Mouse (Mus musculus): Measurements from ENCODE around the gene Fam227a. TPM values are rescaled to one million over a fixed set of nuclear protein-coding genes. Genes with fewer than 3 reads are reported as not detected.

Fam227a gene
- polyA plus RNA-seq, 1 experiment from 2014 or later, result 3.3 TPM

GRCm38 (mm10) chr15:79687646-79688267, 29.0 kb upstream of the Fam227a start, which contains the start of gene Josd1:
TSS of gene Josd1 (minus strand) at chr15:79687919.
- Histone ChIP-seq H3K9me3 (replicated peaks; ENCODE audit: control insufficient read depth, low read length) (no peaks in the 10 kb centered on the region), H3K4me1 (ENCODE audit: control insufficient read depth, insufficient read depth, low read length) (peaks cover 8% of the 10 kb centered on the region), H3K9ac (replicated peaks; ENCODE audit: low read length) (peak within 1 kb of the TSS; percentile 92), H3K27me3 (ENCODE audit: control insufficient read depth, insufficient read depth, low read length) (no peaks in the 10 kb centered on the region), H3K4me2 (ENCODE audit: low read depth, low read length) (peak within 1 kb of the TSS; percentile 79), H3K36me3 (replicated peaks; ENCODE audit: control insufficient read depth, insufficient read depth, low read depth, low read length) (no peaks in the 10 kb centered on the region; the same call in 1 of the 2 replicates), H3K27ac (replicated peaks; ENCODE audit: low read depth, low read length) (peak within 1 kb of the TSS; percentile 95), H3K4me3 (ENCODE audit: low read depth, low read length) (peak within 1 kb of the TSS; percentile 94)
- WGBS, result under 1% methylated on average over 71 of the region's 72 CpGs
- DNase-seq (ENCODE audit: low spot score) (peak; percentile 94), ATAC-seq (replicated peaks; ENCODE audit: insufficient number of reproducible peaks, low FRiP score, low TSS enrichment, low read depth) (peak; percentile 21; the same call in 1 of the 2 replicates)

GRCm38 (mm10) chr15:79687175-79687574, 28.4 kb upstream of the Fam227a start:
- ATAC-seq (replicated peaks; ENCODE audit: insufficient number of reproducible peaks, low FRiP score, low TSS enrichment, low read depth) (no peak), DNase-seq (ENCODE audit: low spot score) (peak; percentile 39)
- H3K4me1 ChIP-seq (ENCODE audit: control insufficient read depth, insufficient read depth, low read length), result peaks cover 8% of the 10 kb centered on the region

GRCm38 (mm10) chr15:79686046-79686869, 27.5 kb upstream of the Fam227a start:
- Histone ChIP-seq H3K4me1 (ENCODE audit: control insufficient read depth, insufficient read depth, low read length) (peaks cover 8% of the 10 kb centered on the region), H3K9ac (replicated peaks; ENCODE audit: low read length) (peak overlapping the region; percentile 48)

More at GRCm38 (mm10) chr15:79687175-79687574, 28.4 kb upstream of the Fam227a start:
- H3K4me2 ChIP-seq (ENCODE audit: low read depth, low read length), result peak overlapping the region; percentile 79
- peak overlapping the region; percentile 95 for H3K27ac ChIP-seq (replicated peaks; ENCODE audit: low read depth, low read length)
- 1% methylated on average over 25 of the region's 33 CpGs for WGBS
- H3K27me3 ChIP-seq (ENCODE audit: control insufficient read depth, insufficient read depth, low read length), result no peaks in the 10 kb centered on the region
- no peaks in the 10 kb centered on the region for H3K9me3 ChIP-seq (replicated peaks; ENCODE audit: control insufficient read depth, low read length)
- H3K36me3 ChIP-seq (replicated peaks; ENCODE audit: control insufficient read depth, insufficient read depth, low read depth, low read length), result no peaks in the 10 kb centered on the region; the same call in 1 of the 2 replicates
- H3K4me3 ChIP-seq (ENCODE audit: low read depth, low read length), result peak overlapping the region; percentile 94
- peak overlapping the region; percentile 92 for H3K9ac ChIP-seq (replicated peaks; ENCODE audit: low read length)

GRCm38 (mm10) chr15:79685141-79685641, 26.4 kb upstream of the Fam227a start:
- Histone ChIP-seq H3K4me1 (ENCODE audit: control insufficient read depth, insufficient read depth, low read length) (peaks cover 8% of the 10 kb centered on the region), H3K4me3 (ENCODE audit: low read depth, low read length) (peak overlapping the region; percentile 94), H3K9me3 (replicated peaks; ENCODE audit: control insufficient read depth, low read length) (no peaks in the 10 kb centered on the region), H3K4me2 (ENCODE audit: low read depth, low read length) (peak overlapping the region; percentile 79), H3K9ac (replicated peaks; ENCODE audit: low read length) (peak overlapping the region; percentile 45), H3K27me3 (ENCODE audit: control insufficient read depth, insufficient read depth, low read length) (no peaks in the 10 kb centered on the region), H3K36me3 (replicated peaks; ENCODE audit: control insufficient read depth, insufficient read depth, low read depth, low read length) (no peaks in the 10 kb centered on the region; the same call in 1 of the 2 replicates), H3K27ac (replicated peaks; ENCODE audit: low read depth, low read length) (no peak overlapping the region)
- 32% methylated on average over 6 of the region's 6 CpGs for WGBS
- DNase-seq (ENCODE audit: low spot score) (no peak), ATAC-seq (replicated peaks; ENCODE audit: insufficient number of reproducible peaks, low FRiP score, low TSS enrichment, low read depth) (no peak)

More at GRCm38 (mm10) chr15:79686046-79686869, 27.5 kb upstream of the Fam227a start:
- no peaks in the 10 kb centered on the region for H3K27me3 ChIP-seq (ENCODE audit: control insufficient read depth, insufficient read depth, low read length)
- H3K4me3 ChIP-seq (ENCODE audit: low read depth, low read length), result peak overlapping the region; percentile 94
- no peaks in the 10 kb centered on the region for H3K9me3 ChIP-seq (replicated peaks; ENCODE audit: control insufficient read depth, low read length)
- no peak for DNase-seq (ENCODE audit: low spot score)
- ATAC-seq (replicated peaks; ENCODE audit: insufficient number of reproducible peaks, low FRiP score, low TSS enrichment, low read depth), result no peak
- 22% methylated on average over 15 of the region's 15 CpGs for WGBS
- peak overlapping the region; percentile 79 for H3K4me2 ChIP-seq (ENCODE audit: low read depth, low read length)
- H3K36me3 ChIP-seq (replicated peaks; ENCODE audit: control insufficient read depth, insufficient read depth, low read depth, low read length), result no peaks in the 10 kb centered on the region; the same call in 1 of the 2 replicates
- H3K27ac ChIP-seq (replicated peaks; ENCODE audit: low read depth, low read length), result no peak overlapping the region

GRCm38 (mm10) chr15:79684616-79685015, 25.9 kb upstream of the Fam227a start:
- WGBS, result 80% methylated on average over 6 of the region's 6 CpGs
- no peaks in the 10 kb centered on the region; the same call in 1 of the 2 replicates for H3K36me3 ChIP-seq (replicated peaks; ENCODE audit: control insufficient read depth, insufficient read depth, low read depth, low read length)
- peak overlapping the region; percentile 79 for H3K4me2 ChIP-seq (ENCODE audit: low read depth, low read length)
- no peak overlapping the region for H3K27ac ChIP-seq (replicated peaks; ENCODE audit: low read depth, low read length)
- no peak for DNase-seq (ENCODE audit: low spot score)
- no peak for ATAC-seq (replicated peaks; ENCODE audit: insufficient number of reproducible peaks, low FRiP score, low TSS enrichment, low read depth)
- no peaks in the 10 kb centered on the region for H3K27me3 ChIP-seq (ENCODE audit: control insufficient read depth, insufficient read depth, low read length)
- no peaks in the 10 kb centered on the region for H3K9me3 ChIP-seq (replicated peaks; ENCODE audit: control insufficient read depth, low read length)
- H3K4me1 ChIP-seq (ENCODE audit: control insufficient read depth, insufficient read depth, low read length), result peaks cover 8% of the 10 kb centered on the region
- peak overlapping the region; percentile 32; the same call in 1 of the 2 replicates for H3K9ac ChIP-seq (replicated peaks; ENCODE audit: low read length)
- H3K4me3 ChIP-seq (ENCODE audit: low read depth, low read length), result peak overlapping the region; percentile 94; the same call in 1 of the 2 replicates

GRCm38 (mm10) chr15:79683707-79684465, 25.1 kb upstream of the Fam227a start:
- H3K4me3 ChIP-seq (ENCODE audit: low read depth, low read length), result no peak overlapping the region
- H3K4me2 ChIP-seq (ENCODE audit: low read depth, low read length), result no peak overlapping the region; the same call in 1 of the 2 replicates
- WGBS, result 76% methylated on average over 19 of the region's 19 CpGs
- H3K36me3 ChIP-seq (replicated peaks; ENCODE audit: control insufficient read depth, insufficient read depth, low read depth, low read length), result no peaks in the 10 kb centered on the region; the same call in 1 of the 2 replicates
- H3K9me3 ChIP-seq (replicated peaks; ENCODE audit: control insufficient read depth, low read length), result no peaks in the 10 kb centered on the region
- ATAC-seq (replicated peaks; ENCODE audit: insufficient number of reproducible peaks, low FRiP score, low TSS enrichment, low read depth) (no peak), DNase-seq (ENCODE audit: low spot score) (no peak)
- H3K4me1 ChIP-seq (ENCODE audit: control insufficient read depth, insufficient read depth, low read length), result peaks cover 8% of the 10 kb centered on the region
- H3K27ac ChIP-seq (replicated peaks; ENCODE audit: low read depth, low read length), result no peak overlapping the region
- no peaks in the 10 kb centered on the region for H3K27me3 ChIP-seq (ENCODE audit: control insufficient read depth, insufficient read depth, low read length)
- peak overlapping the region; percentile 29; the same call in 1 of the 2 replicates for H3K9ac ChIP-seq (replicated peaks; ENCODE audit: low read length)

- Histone ChIP-seq H3K4me2 (ENCODE audit: low read depth, low read length) (no peak overlapping the region), H3K4me1 (ENCODE audit: control insufficient read depth, insufficient read depth, low read length) (peaks cover 8% of the 10 kb centered on the region), H3K9ac (replicated peaks; ENCODE audit: low read length) (no peak overlapping the region), H3K27me3 (ENCODE audit: control insufficient read depth, insufficient read depth, low read length) (no peaks in the 10 kb centered on the region), H3K27ac (replicated peaks; ENCODE audit: low read depth, low read length) (no peak overlapping the region), H3K4me3 (ENCODE audit: low read depth, low read length) (no peak overlapping the region), H3K9me3 (replicated peaks; ENCODE audit: control insufficient read depth, low read length) (no peaks in the 10 kb centered on the region), H3K36me3 (replicated peaks; ENCODE audit: control insufficient read depth, insufficient read depth, low read depth, low read length) (no peaks in the 10 kb centered on the region; the same call in 1 of the 2 replicates)
- no peak for DNase-seq (ENCODE audit: low spot score)
- 83% methylated on average over 6 of the region's 6 CpGs for WGBS
- no peak for ATAC-seq (replicated peaks; ENCODE audit: insufficient number of reproducible peaks, low FRiP score, low TSS enrichment, low read depth)
These were observed 24.4 kb upstream of the Fam227a start for GRCm38 (mm10) chr15:79683146-79683545.
